Mouse (Mus musculus) testis, postnatal 10 days (tissue): ENCODE data around the gene Dnajb12.
"Not testable (repeated sequence)": the region's sequence is repeated elsewhere in the genome, so short reads cannot be mapped to it uniquely, and the experiment has no call there.

ENCODE experiments used
- DNase-seq: peaks from one replicate; pipeline ENCODE4 v3.0.0; 2021; ENCODE audit warnings: low spot score

Dnajb12 gene

DNA sequence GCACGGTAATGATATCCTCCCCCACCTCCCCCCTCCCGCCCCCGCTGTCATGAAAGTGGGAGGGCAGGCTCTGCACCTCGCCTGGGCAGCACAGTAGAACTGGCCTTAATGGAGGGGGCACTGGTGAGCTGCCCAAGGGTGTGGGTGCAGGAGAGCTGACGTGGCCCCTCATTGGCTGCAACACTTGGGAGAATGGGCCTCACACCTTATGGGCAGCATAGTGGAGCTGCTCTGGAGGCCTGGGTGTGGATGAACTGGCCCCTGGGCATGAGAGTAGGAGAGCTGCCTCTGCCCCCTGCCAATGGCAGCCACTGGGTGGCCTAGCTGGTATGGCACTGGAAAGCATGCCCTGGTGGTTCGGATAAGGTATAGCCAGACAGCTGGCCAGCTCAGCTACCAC, 9.3 kb upstream of the Dnajb12 start:
- DNase-seq: no peak

DNA sequence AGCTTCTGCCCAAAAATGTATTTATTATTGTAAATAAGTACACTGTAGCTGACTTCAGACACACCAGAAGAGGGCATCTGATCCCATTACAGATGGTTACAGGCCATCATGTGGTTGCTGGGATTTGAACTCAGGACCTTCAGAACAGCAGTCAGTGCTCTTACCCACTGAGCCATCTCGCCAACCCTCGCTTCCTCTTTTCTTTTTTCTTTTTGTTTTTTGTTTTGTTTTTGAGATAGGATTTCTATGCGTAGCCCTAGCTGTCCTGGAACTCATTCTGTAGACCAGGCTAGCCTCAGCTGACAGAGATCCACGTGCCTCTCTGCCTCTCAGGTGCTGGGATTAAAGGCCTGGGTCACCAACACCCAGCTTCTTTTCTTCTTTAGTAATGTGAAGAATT, 6.7 kb upstream of the Dnajb12 start:
- DNase-seq: not testable (repeated sequence)

DNA sequence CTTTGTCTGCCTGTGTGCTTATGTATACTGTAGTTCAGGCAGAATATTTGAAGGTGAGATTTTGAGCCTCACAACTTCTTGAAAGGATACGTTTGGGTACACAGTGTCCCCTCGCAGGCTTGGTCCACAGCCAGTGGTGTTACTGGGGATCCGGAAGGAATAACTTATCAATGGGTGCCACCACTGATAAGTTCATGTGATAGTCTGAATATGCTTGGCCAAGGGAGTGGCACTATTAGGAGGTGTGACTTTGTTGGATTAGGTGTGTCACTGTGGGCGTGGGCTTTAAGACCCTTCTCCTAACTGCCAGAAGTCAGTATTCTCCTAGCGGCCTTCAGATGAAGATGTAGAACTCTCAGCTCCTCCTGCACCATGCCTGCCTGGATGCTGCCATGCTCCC, 6.2 kb upstream of the Dnajb12 start:
- no peak for DNase-seq

DNA sequence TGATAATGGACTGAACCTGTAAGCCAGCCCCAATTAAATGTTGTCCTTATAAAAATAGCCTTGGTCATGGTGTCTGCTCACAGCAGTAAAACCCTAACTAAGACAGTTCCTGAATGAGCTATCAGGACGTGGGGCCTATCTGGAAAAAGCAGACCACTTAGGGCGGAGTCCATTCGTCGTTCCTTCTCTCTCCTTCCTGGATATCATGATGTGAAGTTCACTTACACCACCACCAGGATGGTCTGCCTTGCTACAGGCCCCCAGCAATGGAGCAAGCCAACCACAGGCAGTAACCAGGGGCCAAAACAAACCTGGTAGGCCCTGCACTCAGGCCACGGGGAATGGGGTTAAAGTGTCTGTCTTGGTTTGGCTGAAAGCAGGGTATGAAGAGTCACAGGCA, 5.7 kb upstream of the Dnajb12 start:
- DNase-seq: no peak

DNA sequence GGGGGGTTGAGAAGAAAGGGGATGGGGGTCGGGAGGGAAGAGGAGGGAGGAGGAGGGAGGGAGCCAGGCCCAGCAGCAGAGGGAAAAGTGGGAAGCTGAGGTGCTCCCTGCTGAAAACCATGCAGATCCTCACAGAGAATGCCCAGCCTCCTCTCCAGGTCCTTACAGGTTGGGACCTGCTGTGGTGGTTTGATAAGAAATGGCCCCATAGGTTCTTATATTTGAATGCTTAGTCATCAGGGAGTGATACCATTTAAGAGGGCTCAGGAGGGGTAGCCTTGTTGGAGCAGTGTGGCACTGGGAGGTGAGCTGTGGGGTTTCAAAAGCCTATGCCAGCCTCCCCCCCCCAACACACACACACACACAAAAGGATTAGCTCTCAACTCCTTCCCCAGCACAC, 4.0 kb upstream of the Dnajb12 start:
- DNase-seq: no peak

DNA sequence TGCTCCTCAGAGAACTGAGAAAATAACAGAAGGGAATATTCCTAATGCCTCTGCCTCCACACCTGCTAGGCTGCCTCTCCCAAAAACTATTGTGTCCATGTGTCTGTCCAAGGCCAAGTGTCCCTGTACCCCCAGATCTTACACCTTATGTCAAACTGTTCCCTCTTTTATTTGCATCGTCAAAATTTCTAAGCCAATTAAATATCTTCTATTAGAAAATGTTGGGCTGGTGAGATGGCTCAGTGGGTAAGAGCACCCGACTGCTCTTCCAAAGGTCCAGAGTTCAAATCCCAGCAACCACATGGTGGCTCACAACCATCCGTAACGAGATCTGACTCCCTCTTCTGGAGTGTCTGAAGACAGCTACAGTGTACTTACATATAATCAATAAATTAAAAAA, 2.7 kb upstream of the Dnajb12 start:
- DNase-seq: not testable (repeated sequence)

DNA sequence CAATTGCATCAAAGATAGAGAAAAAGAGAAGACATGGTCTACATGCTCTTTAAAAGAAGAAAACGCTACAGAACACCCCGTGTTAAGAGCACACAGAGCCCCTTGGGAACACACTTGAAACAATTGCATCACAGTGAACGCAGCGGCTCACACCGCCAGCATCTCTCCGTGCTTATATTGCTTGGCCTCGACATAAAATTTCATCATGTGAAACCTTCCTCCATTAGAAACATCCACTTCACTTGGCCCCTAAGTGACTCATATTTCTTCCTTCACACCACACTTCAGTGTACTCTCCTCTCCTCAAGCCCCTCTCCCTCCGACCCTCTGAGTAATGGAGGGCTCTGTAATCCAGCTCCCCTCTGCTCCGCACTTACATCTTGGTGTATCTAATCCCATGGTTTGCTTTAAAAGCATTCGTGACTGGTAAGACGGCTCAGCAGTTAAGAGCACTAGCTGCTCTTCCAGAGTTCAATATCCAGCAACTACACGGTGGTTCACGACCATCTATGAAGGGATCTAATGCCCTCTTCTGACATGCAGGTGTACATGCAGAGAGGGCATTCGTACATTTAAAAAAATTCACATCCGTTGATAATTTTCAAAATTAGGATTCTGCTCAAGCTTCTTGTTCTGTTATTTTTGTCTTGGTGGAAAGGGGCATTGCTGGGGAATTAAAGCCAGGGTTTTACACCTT, 1.8 kb upstream of the Dnajb12 start:
- DNase-seq: no peak

DNA sequence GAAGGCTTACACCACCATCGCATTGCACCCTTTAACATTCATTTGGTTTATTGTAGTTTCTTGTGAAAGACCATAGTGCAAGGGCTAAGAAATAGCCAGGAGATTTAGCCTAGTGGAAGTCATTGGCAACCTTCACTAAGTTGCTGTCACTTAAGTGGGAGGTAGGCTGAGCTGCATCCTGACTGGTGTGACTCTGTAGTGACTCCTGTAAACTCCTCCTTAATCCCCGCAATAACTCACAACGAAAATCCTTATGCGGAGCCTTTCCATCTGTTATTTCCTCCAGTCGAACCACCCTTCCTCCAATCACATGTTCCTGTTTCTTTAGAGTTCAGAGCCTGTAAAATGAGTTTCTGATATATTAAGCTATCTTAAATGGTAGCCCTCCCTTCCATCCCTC, 533 bp upstream of the Dnajb12 start:
- no peak for DNase-seq

DNA sequence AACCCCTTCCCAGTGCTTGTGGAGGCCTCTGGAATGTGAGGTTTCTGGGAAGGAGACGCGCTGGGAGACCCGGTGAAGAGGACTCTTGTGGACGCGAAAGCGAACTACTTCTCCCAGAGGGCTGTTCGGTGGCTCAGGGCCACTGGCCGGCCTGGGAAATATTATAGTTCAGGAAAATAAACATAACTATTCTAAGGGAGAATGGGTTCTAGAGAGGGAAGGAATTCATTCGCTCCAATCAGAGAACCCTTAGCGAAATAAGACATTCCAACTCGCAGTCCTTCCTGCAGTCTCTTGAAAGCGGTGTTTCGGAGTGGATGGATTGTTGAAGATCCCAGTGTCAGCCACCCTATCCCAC, 652 bp downstream of the Dnajb12 start:
- no peak for DNase-seq

DNA sequence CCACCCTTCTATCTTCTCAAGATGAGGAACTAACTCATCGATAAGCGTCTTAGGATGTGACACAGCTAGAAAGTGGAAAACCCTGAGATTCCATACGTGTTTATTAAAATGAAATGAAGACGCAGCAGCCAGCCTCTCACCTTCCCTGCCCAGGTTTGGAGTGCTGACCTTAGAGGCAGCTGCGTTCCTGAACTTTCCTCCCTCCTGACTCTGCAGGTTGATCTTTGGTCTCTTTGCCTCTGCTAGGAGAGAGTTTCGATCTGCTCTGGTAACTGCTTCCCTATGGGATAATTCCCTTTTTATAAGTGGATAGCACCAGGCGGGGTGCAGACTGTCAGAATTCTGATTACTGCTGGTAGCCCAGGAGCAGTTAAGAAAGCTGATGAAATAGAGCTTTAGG, 1.5 kb downstream of the Dnajb12 start:
- no peak for DNase-seq

DNA sequence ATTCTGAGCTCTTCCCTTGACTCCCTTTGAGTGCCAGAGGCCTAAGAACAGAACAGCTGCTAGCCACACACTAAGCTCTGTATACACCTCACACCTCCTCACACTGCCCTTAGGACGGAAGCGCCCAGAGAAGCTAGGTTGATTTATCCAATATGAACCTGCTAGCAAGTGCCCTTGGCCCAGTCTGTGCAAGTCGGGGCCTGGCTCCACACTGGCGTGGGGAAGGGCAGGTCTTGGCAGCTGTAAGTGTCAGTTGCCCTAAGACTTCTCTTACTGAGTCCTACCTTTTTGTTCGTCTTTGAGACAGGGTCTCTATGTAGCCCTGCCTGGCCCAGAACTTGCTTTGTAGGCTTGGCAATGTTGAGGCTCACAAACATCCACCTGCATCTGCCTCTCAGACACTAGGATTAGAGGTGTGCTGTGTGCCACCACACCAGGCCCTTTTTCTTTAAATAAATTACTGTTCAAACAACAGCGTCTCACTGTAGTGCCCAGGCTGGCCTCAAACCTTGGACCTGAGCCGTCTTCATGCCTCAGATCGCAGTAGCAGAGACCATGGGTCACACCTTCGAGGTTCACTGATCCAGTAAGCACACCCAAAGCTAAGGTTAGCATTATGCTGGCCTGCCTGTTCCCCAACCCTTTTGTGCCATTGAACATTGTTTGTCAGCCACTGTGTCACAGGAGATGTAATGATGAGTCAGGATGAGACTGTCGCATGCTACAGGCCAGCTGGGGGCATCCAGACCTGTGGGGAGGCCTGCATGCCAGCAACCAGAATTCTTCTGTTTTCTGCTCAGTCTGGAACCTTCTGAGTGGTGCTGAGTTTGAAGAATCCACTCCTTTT, 5.2 kb downstream of the Dnajb12 start:
- DNase-seq: no peak

DNA sequence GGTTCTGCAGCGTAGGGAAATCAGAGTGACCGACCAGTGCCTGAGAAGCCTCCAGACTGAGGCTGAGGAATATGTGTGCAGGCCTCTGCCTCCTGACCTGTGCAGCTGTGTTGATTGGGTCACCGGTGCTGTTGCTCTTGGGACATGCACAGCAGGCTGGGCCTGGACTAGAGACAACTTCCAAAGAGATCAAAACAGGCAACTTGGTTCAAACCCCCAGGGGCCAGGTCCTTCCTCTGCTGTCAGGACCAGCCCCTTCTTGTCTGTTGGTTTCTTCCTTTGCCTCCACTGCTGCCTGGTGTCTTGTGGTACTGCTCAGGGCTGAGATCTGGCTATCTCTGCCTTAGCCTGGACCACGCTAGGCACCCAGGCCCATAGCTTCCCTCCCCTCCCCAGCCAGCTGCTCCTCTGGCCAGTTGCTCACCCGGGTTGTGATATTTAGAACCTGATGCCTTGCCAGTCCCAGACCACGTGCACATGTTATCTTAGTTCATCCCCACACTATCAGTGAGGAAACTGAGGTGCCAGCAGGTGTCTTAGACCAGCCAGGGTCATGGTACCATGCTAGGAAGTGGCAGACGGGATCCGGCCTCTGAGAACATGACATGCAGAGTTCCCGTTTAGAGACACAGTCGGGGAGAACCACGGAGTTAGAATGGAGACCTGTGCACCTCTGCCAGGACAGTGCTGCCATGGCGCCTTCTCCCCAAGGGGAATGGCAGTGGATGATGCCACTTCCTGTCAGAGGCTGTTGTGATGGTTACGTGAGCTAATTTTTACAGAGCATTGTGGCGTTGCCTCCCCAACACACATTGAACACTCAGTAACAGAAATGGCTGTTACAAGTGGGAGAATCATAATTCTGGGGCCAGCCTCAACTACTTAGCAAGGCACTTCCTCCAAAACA, 6.1 kb downstream of the Dnajb12 start:
- DNase-seq: no peak

DNA sequence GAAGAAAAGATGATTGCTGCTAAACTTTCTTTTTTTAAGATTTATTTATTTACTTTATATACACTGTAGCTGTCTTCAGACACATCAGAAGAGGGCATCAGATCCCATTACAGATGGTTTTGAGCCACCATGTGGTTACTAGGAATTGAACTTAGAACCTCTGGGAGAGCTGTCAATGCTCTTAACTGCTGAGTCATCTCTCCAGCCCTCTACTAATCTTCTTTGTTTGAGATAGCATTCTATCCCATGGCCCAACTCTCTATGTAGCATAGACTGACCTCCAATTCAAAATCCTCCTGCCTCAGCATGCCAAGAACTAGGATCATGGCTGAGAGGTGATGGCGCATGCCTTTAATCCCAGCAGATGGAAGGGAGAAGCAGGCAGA, 6.7 kb downstream of the Dnajb12 start:
- no peak for DNase-seq

DNA sequence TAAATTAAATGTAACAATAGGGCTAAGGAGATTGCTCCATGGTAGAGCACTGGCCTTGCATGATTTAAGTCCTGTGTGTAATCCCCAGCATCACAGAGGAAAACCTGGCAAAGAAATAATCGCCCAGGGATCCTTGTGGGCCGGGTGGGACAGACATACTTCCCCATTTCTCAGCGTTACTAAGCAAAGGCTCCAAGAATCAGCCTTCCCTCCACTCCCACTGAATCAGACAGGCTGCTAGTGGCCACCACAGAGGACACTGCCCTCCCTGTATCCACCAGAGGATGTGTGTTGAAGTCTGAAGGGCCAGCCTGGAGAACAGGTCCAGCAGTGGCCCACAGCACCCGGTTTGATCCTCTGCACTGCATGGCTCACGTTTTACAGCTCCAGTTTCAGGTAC, 8.1 kb downstream of the Dnajb12 start:
- DNase-seq: no peak

DNA sequence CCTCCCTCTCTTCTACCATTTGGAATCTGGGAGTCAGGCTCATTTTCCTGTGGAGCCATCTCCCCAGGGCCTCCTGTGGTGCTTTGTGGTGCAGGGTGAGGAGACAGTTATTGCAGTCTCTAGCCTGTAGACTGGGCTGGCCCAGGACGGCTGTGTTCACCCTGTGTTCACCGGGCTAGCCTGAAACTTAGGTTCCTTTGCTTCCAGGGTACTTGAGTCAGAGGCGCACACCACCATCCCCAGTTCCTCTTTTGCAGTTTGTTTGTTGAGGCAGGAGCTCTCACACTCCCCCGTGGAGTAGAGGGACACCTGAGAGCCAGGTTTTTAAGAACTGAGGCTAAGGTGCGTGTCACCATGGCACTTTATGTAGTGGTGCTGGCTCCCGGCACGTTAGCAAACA, 10.0 kb downstream of the Dnajb12 start:
- DNase-seq: no peak

DNA sequence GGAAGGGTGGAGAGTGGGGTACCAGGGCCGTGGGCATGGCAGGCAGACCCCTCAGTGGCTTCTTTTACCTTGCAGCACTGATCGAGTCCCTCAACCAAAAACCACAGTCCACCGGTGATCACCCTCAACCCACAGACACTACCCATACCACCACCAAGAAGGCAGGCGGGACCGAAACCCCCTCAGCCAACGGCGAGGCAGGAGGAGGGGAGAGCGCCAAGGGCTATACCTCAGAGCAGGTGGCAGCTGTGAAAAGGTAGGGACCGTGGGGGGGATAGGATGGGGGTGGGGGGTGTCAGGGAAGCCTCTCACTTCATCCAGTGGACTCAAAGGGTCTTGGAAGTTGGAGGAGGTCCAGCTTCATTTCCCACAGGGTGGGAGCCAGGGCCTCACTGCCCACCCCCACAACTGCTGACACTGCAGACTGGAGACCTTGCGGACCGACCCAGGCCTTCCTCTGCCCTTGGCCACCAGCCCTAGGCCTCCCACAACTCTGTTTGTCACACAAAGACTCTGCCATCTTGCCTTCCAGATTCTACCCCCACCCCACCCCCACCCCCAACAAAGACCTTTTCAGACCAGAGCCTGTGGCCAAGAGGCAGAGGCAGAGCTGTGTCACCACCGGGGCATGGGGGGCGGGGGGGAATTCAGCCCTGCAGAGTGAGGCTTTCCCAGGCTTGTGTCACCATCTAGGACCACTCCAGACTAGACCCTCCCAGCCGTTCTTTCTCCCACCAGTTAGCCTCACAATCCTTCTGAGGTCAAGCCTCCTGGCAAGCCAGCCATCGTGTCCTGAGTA, 10.8 kb downstream of the Dnajb12 start:
- no peak for DNase-seq

DNA sequence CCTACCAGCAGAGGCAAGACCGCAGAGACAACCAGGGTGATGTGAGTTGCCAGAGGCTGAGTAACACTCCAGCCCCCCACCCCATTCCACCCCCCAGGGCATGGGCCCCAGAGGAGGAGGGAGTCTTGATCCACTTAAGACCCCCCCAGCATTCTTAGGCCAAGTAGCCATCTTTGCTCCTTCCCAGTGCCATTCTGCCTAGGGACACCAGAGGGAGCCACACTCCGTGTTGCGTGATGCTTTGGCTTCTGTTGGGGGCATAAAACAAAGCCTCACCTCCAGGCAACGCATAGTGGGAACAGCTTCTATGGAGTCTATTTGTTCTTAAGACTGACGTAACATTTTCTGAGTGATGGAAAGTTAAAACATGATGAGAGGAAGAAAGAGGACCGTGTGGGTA, 13.6 kb downstream of the Dnajb12 start:
- peak; percentile 78 for DNase-seq

DNA sequence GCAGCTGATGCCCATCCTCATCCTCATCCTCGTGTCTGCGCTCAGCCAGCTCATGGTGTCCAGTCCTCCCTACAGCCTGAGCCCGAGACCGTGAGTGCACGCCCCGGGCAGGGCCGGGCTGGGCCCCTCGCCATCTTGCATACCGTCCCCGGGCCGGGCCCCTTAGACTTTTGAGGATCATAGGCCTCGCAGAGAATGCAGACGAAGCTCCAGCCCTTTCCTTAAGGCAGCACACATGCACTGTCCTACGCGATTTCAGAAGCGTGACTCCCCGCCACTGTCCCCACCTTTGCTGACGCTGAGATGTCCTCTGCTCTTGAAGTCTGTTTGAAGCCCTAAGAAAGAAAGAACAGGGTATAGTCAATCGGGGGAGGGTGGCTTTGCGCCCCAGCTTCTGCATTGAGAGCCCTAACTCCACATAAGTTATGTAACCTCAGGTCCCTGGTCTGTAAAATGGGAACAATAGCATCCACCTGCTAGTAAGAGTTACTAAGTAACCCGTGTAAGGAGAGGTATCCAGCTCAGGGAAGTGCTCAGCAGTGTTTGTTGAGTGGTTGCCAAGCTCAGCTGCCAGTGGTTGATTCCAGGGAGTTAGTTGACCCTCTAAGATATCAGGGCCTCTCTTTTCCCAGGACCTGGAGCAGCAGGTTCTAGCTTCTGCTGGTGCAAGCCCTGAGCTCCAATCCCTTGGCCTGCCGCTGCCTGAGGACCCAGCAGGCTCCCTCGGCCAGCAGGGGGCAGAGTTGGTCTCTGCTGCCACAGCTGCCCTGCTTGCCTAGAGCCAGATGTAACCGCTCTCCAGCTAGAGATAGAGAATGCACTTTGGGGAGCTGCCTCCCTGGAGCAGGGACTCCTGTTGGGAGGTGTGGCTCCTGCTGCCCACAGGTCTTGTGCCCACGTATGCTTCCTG, 15.2 kb downstream of the Dnajb12 start:
- DNase-seq: peak; percentile 93

DNA sequence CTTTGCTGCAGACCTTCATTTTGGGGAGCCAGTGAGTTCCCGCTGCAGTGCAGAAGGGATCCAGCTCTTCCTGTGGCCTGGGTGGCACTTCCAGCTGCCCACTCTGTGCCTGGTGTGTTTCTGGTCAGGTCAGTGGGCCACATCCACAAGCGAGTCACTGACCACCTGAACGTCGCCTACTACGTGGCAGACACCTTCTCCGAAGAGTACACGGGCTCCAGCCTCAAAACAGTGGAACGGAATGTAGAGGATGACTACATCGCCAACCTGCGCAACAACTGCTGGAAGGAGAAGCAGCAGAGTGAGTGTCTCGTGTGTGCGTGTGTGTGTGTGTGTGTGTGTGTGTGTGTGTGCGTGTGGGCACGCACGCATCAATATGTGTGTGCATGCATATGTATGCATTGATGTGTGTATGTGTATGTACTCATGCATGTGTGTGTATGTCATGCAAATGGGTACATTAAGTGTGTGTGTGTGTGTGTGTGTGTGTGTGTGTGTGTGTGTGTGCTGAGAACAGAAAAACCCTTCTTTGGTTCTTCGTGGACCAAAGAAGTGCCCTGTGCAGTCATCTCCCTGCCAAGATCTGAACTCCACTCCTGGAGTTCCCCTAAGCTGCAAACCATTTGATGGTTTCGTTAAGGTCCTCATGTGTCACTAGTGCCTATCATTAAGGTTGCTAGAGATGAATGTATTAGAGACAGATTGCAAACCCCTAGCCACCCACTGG, 16.3 kb downstream of the Dnajb12 start:
- DNase-seq: no peak

DNA sequence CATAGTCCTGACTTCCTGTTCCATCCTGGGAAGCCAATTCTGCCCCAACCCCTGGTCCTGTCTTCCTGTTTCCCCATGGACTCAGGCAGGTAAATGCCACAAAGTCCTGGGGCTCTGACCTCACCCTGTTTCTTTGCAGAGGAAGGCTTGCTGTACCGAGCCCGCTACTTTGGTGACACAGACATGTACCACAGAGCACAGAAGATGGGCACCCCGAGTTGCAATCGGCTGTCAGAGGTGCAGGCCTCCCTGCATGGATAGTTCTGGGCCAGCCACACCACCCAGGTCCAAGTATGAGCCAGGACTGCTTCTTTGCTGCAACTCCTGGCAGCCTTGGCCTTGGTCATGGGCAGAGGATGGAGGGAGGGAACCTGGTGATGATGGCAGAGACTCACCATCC, 16.9 kb downstream of the Dnajb12 start:
- DNase-seq: no peak
